Mouse (Mus musculus) gastrocnemius, adult 18-20 months (tissue): ENCODE measurements around the gene Nck1. TPM values are rescaled to one million over a fixed set of nuclear protein-coding genes. Genes with fewer than 3 reads are reported as not detected.

ENCODE experiments used
- DNase-seq: peaks from one replicate; pipeline ENCODE4 v3.0.0; 2021; ENCODE audit warnings: low spot score
- long read RNA-seq, 2 experiments: library from polyadenylated mRNA; stranded (forward); transcript quantifications; one replicate each; pipeline ENCODE4 v2.0.0; 2021
- total RNA-seq, 2 experiments: library from RNA; stranded (reverse); gene quantifications; 2 replicates each; pipeline ENCODE4 v1.2.3; 2021

Gene Nck1
- 10 to 100 TPM; 25.3 to 34.2 TPM for total RNA-seq
- long read RNA-seq, experiment 1, full-length matches to known transcripts: 15 of 18 reads
- long read RNA-seq, experiment 1, partial matches to known transcripts: 1 of 18 reads
- long read RNA-seq, experiment 1, other reads (novel, unspliced or antisense): 2 of 18 reads
- long read RNA-seq, experiment 2, full-length matches to known transcripts: 15 of 21 reads
- long read RNA-seq, experiment 2, partial matches to known transcripts: 2 of 21 reads
- long read RNA-seq, experiment 2, other reads (novel, unspliced or antisense): 4 of 21 reads

GRCm38 (mm10) chr9:100545715-100546593 is at the start of gene Nck1:
Gene Nck1 (minus strand): TSS chr9:100546134.
- peak; percentile 99 for DNase-seq

GRCm38 (mm10) chr9:100590462-100590861 is 44.5 kb upstream of the Nck1 start:
- DNase-seq: no peak

- DNase-seq: no peak
Observed at GRCm38 (mm10) chr9:100584031-100584430, 38.1 kb upstream of the Nck1 start.

DNA sequence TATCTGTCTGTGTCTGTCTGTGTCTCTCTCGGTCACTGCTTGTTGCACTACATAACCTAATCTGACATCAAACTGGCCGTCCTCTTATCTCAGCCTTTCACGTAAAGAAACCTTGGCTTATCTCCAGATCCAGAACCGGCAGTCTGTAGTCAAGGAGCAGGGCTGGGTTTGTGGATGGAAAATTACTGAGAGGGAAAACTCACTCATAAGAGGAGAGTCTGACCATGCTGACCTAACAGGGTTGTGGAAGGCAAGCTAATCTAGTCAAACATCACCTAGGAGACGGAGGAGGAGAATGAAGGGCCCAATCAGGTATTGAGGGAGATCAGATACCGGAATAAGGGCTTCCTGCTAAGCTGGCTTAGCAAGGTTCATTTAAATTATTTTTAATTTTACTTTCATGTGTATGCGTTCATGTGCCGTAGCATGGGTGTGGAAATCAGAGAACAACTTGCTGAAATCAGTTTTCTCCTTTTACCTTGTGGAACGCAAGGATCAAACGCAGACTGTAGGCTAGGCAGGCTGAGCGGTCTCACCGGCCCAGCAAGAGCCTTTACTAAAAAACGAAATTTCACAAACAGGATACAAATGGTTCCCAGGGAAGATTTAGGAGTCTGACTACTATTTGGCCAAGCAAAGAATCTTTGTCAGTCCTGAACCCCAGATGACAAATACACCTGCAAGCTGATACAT is 37.1 kb upstream of the Nck1 start:
- DNase-seq: no peak

- DNase-seq: no peak
Observed at GRCm38 (mm10) chr9:100581543-100582492, 35.9 kb upstream of the Nck1 start.

GRCm38 (mm10) chr9:100580196-100580740 is 34.3 kb upstream of the Nck1 start:
- no peak for DNase-seq

- DNase-seq: no peak
Observed at GRCm38 (mm10) chr9:100573942-100574341, 28.0 kb upstream of the Nck1 start.

- DNase-seq: no peak
Observed at GRCm38 (mm10) chr9:100573300-100573699, 27.4 kb upstream of the Nck1 start.

DNA sequence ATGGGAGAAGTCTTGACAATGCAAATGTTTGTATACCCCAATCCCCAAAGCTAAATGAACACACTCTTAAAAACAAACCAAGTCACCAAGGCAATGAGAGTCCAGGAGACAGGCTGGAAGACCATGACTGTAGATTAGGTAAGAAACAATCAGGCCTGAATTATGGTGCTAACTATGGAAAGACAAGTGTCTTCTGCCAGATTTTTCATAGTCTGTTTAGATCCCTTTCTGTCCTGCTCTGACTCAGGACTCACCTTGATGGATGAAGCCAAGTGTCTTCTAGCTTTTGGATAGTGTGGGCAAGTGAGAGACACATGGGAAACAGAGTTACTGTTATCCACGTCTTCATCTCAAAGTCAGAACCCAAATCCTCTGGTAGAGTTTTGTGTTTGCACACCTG is 25.6 kb upstream of the Nck1 start:
- DNase-seq: no peak

DNA sequence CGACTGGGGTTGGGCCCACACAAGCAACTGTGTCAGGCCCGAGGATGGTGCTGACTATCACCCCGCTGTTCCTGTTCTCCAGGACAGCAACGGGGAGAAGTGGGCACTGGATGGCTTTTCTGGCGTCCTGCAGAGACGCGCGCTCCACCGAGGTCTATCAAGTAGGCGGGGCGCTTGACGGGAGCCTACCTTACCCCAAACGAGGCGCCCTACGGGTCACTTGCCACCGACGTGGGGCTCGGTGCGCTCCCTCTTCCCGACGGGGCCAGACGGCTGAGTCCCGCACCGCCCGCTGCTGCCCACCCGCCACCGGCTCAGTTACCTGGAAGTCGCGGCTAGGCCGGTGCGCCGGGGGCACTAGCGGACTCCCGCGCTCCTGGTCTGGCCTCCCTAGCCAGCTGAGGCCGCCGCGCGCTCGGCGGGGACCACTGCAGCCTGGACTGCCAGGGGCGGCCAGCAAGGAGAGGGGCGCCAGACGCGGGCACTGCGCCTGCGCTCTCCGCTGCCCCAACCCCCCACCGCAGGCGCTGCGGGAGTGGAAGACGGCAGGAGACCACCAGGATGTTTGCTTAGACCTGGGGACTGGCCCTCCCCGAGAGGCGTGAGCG is 24.8 kb upstream of the Nck1 start, which contains the start of gene Slc35g2:
Gene Slc35g2, minus strand, starts transcription at position 465 of the 608 bp plus-strand sequence.
- no peak for DNase-seq

- DNase-seq: no peak
Observed at GRCm38 (mm10) chr9:100569798-100570625, 24.1 kb upstream of the Nck1 start.

GRCm38 (mm10) chr9:100560251-100560890 is 14.4 kb upstream of the Nck1 start:
- no peak for DNase-seq

DNA sequence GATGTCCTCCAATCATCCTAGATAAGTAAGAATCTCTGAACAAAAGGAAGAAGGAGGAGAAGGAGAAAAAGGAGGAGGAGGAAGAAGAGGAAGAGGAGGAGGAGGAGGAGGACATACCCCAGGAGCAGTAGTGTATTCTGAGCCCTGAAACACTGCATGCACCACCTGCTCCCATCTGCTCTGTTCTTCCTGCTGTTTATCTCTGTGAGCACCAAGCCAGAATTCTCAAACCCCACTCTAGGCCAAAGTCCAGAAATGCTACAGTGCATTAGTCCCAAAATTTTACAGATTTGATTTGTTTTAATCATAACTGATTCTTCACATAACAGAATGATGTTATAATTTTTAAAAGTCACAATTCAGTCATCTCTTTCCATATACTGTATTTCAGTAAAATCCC is 13.1 kb upstream of the Nck1 start:
- DNase-seq: no peak

DNA sequence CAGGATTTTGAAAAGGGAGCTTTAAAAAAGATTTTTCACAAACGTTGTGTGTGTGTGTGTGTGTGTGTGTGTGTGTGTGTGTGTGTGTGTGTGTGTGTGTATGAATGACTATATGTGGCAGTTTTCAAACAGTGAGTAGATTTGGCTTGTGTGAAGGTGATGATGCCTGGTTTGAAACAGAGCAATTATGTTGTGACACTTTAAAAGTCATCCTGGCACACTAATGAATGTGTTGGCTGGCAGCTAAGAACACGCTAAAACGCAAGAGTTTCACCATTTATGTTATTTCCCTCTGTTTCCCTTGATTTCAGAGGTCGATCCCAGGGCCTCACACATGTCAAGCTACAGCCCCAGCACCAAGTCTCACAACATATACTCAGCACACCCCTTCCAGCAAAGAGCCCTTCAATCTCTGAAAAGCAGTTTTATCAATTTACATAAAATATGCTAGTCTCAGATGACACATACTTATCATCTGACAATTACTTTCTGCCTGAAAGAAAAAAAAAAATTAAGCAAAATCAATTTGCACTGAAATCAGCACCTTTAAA is 12.2 kb upstream of the Nck1 start:
- DNase-seq: no peak

DNA sequence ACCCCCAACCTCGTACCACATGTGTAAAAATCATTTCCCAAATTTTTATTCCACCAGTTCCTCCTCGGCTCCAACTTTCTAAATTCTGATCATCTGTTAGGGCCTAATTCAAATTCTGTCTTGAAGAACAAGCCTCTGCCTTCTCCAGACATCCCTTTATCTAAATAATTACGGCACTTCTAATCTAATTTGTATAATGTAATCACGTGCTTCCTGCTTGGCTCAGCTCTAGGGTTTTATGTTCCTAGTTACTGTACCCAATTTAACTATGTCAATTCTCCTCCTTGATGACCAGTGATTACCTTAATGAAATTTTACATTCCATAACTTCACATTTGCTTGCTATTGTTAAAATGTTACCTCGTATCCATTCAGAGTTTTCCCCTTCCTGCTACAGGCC is 9.8 kb upstream of the Nck1 start:
- DNase-seq: no peak

DNA sequence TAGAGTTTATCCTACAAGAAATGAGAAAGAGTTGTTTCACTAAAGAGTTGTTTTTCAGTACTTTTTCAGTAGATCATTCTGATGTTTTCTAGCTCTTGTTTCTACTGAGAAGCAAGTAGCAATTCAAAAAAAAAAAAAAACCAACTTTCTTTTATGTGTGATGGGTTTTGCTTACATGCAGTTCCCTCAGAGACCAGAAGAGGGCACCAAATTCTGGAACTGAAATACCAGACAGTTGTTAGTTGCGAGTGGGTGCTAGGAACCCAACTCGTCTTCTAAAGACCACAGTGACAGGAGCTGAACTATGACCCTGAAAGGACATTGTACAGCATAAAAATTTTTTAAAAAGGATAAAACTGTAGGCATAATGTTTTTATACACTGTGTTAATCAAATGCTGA is 2.4 kb upstream of the Nck1 start:
- no peak for DNase-seq

DNA sequence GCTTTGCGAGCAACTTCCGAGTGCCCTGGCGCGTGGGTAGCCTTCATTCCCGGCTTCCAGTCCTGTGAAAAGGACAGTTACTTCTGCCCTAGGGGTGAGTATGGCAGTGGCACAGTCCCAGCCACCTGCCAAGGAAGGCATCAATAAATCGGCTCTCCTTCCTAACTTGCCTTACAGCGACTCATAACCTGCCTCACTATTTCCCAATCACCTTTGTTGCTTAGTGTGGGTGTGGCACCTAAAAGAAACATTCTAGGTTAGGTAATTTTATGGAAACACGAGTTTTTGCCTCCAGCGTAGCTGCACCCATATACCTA is 618 bp upstream of the Nck1 start:
- DNase-seq: no peak

DNA sequence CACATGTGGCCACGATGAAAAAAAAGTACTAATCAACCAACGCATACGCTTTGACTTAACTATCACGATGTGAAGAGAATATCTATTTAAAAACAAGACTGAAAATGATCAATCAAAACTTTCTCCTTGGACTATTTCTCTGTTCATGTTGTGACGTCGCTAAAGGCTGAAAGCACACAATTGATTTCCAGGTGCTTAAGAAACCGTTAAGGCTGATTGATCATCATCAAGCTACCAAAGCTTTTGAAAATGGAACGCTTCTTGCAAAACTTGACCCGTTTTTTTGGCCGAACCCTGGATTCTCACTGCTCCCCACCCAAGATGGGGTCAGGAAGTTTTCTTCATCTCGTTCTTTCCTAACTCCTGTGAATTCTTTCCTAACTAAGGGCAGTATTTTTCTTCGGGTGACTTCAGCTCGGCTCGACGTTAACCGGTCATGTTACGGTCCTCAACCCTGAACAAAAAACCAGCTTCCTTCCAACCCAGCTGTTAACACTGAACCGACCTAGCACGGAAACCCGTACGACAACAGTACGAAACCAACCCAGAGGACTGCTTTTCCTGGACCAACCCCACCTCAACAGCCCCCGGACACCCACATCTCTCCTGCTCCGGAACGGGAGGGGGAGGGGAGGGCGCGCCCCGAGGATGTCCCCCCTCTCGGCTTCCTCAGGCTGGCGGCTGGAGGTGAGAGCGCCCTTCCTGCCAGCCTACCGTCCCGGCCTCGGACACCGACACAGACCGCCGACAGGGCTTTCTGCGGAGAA is 803 bp downstream of the Nck1 start:
- no peak for DNase-seq
